Mouse (Mus musculus): ENCODE results near the gene Fsd1. TPM values are rescaled to one million over a fixed set of nuclear protein-coding genes. Genes with fewer than 3 reads are reported as not detected.

Fsd1 gene
- polyA plus RNA-seq, 1 experiment from 2014 or later = 40.5 TPM

- H3K27ac ChIP-seq = no peak overlapping the region
- peaks cover 17% of the 10 kb centered on the region for H3K4me1 ChIP-seq
- H3K4me3 ChIP-seq = no peak overlapping the region
- no peak overlapping the region for H3K4me2 ChIP-seq
- ATAC-seq (ENCODE audit: insufficient number of reproducible peaks, insufficient read depth, low FRiP score, low TSS enrichment, low read depth) = no peak
- peaks cover 65% of the 10 kb centered on the region for H3K36me3 ChIP-seq
- H3K9me3 ChIP-seq = no peaks in the 10 kb centered on the region
- H3K9ac ChIP-seq = no peak overlapping the region
- H3K27me3 ChIP-seq = no peaks in the 10 kb centered on the region
- 65% methylated on average over 2 of the region's 2 CpGs for WGBS
Observed at GRCm38 (mm10) chr17:56024476-56024875, 38.2 kb downstream of the Fsd1 start.

GRCm38 (mm10) chr17:56024931-56025330, 38.6 kb downstream of the Fsd1 start:
- Histone ChIP-seq H3K9ac (no peak overlapping the region), H3K4me3 (no peak overlapping the region), H3K36me3 (peaks cover 64% of the 10 kb centered on the region), H3K27ac (no peak overlapping the region), H3K4me2 (no peak overlapping the region), H3K27me3 (no peaks in the 10 kb centered on the region), H3K4me1 (peaks cover 17% of the 10 kb centered on the region), H3K9me3 (no peaks in the 10 kb centered on the region)
- ATAC-seq (ENCODE audit: insufficient number of reproducible peaks, insufficient read depth, low FRiP score, low TSS enrichment, low read depth) = no peak
- 79% methylated on average over 5 of the region's 5 CpGs for WGBS

GRCm38 (mm10) chr17:56026303-56026702, 40.0 kb downstream of the Fsd1 start:
- H3K27ac ChIP-seq = no peak overlapping the region
- H3K4me3 ChIP-seq = no peak overlapping the region
- WGBS = 76% methylated on average over 1 of the region's 1 CpGs
- peaks cover 66% of the 10 kb centered on the region for H3K36me3 ChIP-seq
- no peak for ATAC-seq (ENCODE audit: insufficient number of reproducible peaks, insufficient read depth, low FRiP score, low TSS enrichment, low read depth)
- H3K27me3 ChIP-seq = no peaks in the 10 kb centered on the region
- no peak overlapping the region for H3K9ac ChIP-seq
- no peak overlapping the region for H3K4me2 ChIP-seq
- H3K9me3 ChIP-seq = no peaks in the 10 kb centered on the region
- H3K4me1 ChIP-seq = peaks cover 17% of the 10 kb centered on the region

DNA sequence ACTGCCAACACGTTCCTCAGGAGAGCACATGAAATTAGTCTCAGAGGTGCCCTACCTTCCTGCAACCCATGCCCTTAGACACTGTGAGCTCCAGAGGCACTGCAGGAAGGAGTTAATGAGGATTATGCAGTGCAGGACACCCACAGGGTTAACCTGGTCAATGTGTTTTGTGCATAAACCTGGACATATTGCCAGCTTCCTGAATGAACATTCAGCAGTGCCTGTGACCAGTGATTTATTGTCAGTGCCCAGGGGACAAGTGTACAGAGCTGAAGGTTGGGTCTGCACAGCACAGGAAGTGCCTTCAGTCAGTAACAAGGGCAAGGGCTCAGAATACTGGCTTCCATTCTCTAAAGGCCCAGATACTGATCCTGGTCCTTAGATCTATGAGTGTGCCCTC, 40.6 kb downstream of the Fsd1 start:
- Histone ChIP-seq H3K9me3 (no peaks in the 10 kb centered on the region), H3K27ac (no peak overlapping the region), H3K4me3 (no peak overlapping the region), H3K9ac (no peak overlapping the region), H3K4me1 (peaks cover 13% of the 10 kb centered on the region), H3K4me2 (no peak overlapping the region), H3K36me3 (peaks cover 68% of the 10 kb centered on the region), H3K27me3 (no peaks in the 10 kb centered on the region)
- WGBS = 70% methylated on average over 1 of the region's 1 CpGs
- no peak for ATAC-seq (ENCODE audit: insufficient number of reproducible peaks, insufficient read depth, low FRiP score, low TSS enrichment, low read depth)

DNA sequence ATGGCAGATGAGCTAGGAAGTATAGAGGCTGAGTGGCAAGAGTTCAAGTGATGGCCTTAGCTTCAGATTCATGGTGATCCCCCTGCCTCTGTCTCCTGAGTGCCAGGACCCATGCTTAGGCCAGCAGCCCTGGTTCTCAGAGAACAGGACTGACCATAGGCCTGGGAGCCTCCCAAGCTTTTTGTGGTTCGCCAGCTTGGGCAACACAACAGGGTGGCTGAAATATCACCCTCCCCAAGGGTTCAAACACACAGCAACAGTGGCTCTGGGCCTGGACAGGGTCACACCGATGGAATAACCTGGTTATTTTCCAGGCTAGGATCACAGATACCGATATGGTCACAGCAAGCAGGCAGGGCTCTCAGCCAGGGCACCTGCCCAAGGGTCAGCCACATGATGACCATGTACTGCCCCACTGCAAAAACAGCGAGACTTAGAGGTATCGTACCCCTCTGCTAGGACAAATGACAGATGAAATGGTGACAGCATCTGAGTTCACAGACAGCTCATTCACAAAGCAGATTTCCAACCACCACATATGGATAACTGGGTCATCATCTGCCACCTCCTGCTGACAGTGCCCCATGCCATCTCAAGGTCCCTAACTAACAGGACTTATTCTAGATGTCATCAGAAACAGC, 41.6 kb downstream of the Fsd1 start:
- Histone ChIP-seq H3K9me3 (no peaks in the 10 kb centered on the region), H3K27me3 (no peaks in the 10 kb centered on the region), H3K9ac (0 out of 2 replicates have a peak overlapping the region, but pooled peaks have one; percentile 2), H3K36me3 (peaks cover 71% of the 10 kb centered on the region), H3K4me3 (no peak overlapping the region), H3K4me1 (peaks cover 15% of the 10 kb centered on the region), H3K27ac (no peak overlapping the region), H3K4me2 (no peak overlapping the region)
- ATAC-seq (ENCODE audit: insufficient number of reproducible peaks, insufficient read depth, low FRiP score, low TSS enrichment, low read depth) = no peak
- WGBS = 93% methylated on average over 5 of the region's 5 CpGs

GRCm38 (mm10) chr17:56030238-56030870, 44.0 kb downstream of the Fsd1 start:
- 94% methylated on average over 9 of the region's 9 CpGs for WGBS

DNA sequence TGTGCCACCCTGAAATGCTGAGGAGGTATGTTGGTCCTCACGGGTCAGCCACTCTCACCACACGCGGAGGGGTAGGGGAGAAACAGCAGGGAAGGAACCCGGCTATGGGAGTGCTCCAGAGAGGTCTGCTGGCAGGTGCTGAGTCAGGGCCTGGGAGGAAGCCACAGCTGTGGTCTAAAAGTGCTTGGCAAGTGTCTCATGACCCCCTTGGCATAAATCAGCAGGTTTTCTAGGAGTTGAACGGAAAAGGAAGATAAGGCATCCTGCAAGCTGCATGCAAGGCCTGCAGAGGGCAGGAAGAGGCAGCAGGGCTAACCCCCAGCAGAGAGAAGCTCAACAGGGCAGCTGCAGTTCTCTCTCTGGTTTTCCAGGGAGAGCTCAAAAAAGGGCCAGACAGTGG, 44.6 kb downstream of the Fsd1 start:
- H3K9ac ChIP-seq = 0 out of 2 replicates have a peak overlapping the region, but pooled peaks have one; percentile 17
- no peaks in the 10 kb centered on the region for H3K9me3 ChIP-seq
- no peak overlapping the region for H3K27ac ChIP-seq
- H3K4me3 ChIP-seq = no peak overlapping the region
- peaks cover 72% of the 10 kb centered on the region for H3K36me3 ChIP-seq
- ATAC-seq (ENCODE audit: insufficient number of reproducible peaks, insufficient read depth, low FRiP score, low TSS enrichment, low read depth) = no peak
- H3K4me2 ChIP-seq = no peak overlapping the region
- no peaks in the 10 kb centered on the region for H3K27me3 ChIP-seq
- H3K4me1 ChIP-seq = peaks cover 36% of the 10 kb centered on the region
- 73% methylated on average over 5 of the region's 5 CpGs for WGBS

More at GRCm38 (mm10) chr17:56030238-56030870, 44.0 kb downstream of the Fsd1 start:
- 0 out of 2 replicates have a peak overlapping the region, but pooled peaks have one; percentile 17 for H3K9ac ChIP-seq
- H3K9me3 ChIP-seq = no peaks in the 10 kb centered on the region
- no peak overlapping the region for H3K4me2 ChIP-seq
- H3K4me1 ChIP-seq = peaks cover 32% of the 10 kb centered on the region
- H3K4me3 ChIP-seq = no peak overlapping the region
- ATAC-seq (ENCODE audit: insufficient number of reproducible peaks, insufficient read depth, low FRiP score, low TSS enrichment, low read depth) = no peak
- H3K36me3 ChIP-seq = peaks cover 72% of the 10 kb centered on the region
- H3K27ac ChIP-seq = no peak overlapping the region
- H3K27me3 ChIP-seq = no peaks in the 10 kb centered on the region

DNA sequence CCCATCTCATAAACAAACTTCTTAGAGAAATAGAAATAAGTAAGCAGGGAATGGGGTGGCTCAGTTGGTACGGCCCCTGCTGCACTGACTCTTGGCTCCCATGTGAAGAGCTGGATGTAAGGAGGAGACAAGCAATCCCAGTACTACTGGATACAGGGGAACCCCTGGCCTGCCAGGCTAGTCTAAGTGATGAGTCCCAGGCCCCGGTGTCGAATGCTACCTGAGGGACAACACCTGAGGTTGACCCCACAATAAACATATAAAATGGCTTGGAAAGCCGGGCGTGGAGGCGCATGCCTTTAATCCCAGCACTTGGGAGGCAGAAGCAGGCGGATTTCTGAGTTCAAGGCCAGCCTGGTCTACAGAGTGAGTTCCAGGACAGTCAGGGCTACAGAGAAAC, 45.1 kb downstream of the Fsd1 start:
- WGBS = 94% methylated on average over 7 of the region's 7 CpGs
- peaks cover 36% of the 10 kb centered on the region for H3K4me1 ChIP-seq
- H3K4me2 ChIP-seq = no peak overlapping the region
- H3K4me3 ChIP-seq = no peak overlapping the region
- no peak for ATAC-seq (ENCODE audit: insufficient number of reproducible peaks, insufficient read depth, low FRiP score, low TSS enrichment, low read depth)
- H3K9ac ChIP-seq = 0 out of 2 replicates have a peak overlapping the region, but pooled peaks have one; percentile 17
- no peaks in the 10 kb centered on the region for H3K9me3 ChIP-seq
- no peak overlapping the region for H3K27ac ChIP-seq
- H3K36me3 ChIP-seq = peaks cover 70% of the 10 kb centered on the region
- H3K27me3 ChIP-seq = no peaks in the 10 kb centered on the region

GRCm38 (mm10) chr17:56032127-56032733, 45.9 kb downstream of the Fsd1 start:
- ATAC-seq (ENCODE audit: insufficient number of reproducible peaks, insufficient read depth, low FRiP score, low TSS enrichment, low read depth) = no peak
- peaks cover 62% of the 10 kb centered on the region for H3K36me3 ChIP-seq
- H3K27me3 ChIP-seq = no peaks in the 10 kb centered on the region
- peaks cover 36% of the 10 kb centered on the region for H3K4me1 ChIP-seq
- 0 out of 2 replicates have a peak overlapping the region, but pooled peaks have one; percentile 16 for H3K9ac ChIP-seq
- H3K27ac ChIP-seq = no peak overlapping the region
- 71% methylated on average over 6 of the region's 6 CpGs for WGBS
- no peak overlapping the region for H3K4me3 ChIP-seq
- no peaks in the 10 kb centered on the region for H3K9me3 ChIP-seq
- H3K4me2 ChIP-seq = no peak overlapping the region

- H3K27ac ChIP-seq = 0 out of 2 replicates have a peak overlapping the region, but pooled peaks have one; percentile 11
- H3K4me2 ChIP-seq = 0 out of 2 replicates have a peak overlapping the region, but pooled peaks have one; percentile 7
- H3K36me3 ChIP-seq = peaks cover 56% of the 10 kb centered on the region
- H3K4me1 ChIP-seq = peaks cover 36% of the 10 kb centered on the region
- H3K27me3 ChIP-seq = no peaks in the 10 kb centered on the region
- H3K9ac ChIP-seq = 0 out of 2 replicates have a peak overlapping the region, but pooled peaks have one; percentile 28
- 71% methylated on average over 7 of the region's 7 CpGs for WGBS
- no peak overlapping the region for H3K4me3 ChIP-seq
- no peak for ATAC-seq (ENCODE audit: insufficient number of reproducible peaks, insufficient read depth, low FRiP score, low TSS enrichment, low read depth)
- H3K9me3 ChIP-seq = no peaks in the 10 kb centered on the region
Observed at GRCm38 (mm10) chr17:56032831-56033230, 46.5 kb downstream of the Fsd1 start.

- no peaks in the 10 kb centered on the region for H3K9me3 ChIP-seq
- H3K36me3 ChIP-seq = peaks cover 43% of the 10 kb centered on the region
- peak overlapping the region; percentile 95 for H3K9ac ChIP-seq
- peaks cover 36% of the 10 kb centered on the region for H3K4me1 ChIP-seq
- peak overlapping the region; percentile 89 for H3K4me3 ChIP-seq
- H3K27ac ChIP-seq = no peak overlapping the region
- peak overlapping the region; percentile 63 for H3K4me2 ChIP-seq
- WGBS = 85% methylated on average over 7 of the region's 7 CpGs
- no peaks in the 10 kb centered on the region for H3K27me3 ChIP-seq
- ATAC-seq (ENCODE audit: insufficient number of reproducible peaks, insufficient read depth, low FRiP score, low TSS enrichment, low read depth) = no peak
Observed at GRCm38 (mm10) chr17:56034040-56034725, 47.9 kb downstream of the Fsd1 start.

All from embryonic facial prominence, embryonic 13.5 days (tissue).